Mouse (Mus musculus) spleen, postnatal 4 days (tissue): Measurements from ENCODE around the gene Cacnb4.

Experiments
- DNase-seq, 2 experiments: peaks; one replicate each; pipeline ENCODE4 v3.0.0; 2022; ENCODE audit warnings: low spot score in 2 of 2

Cacnb4 gene

DNA sequence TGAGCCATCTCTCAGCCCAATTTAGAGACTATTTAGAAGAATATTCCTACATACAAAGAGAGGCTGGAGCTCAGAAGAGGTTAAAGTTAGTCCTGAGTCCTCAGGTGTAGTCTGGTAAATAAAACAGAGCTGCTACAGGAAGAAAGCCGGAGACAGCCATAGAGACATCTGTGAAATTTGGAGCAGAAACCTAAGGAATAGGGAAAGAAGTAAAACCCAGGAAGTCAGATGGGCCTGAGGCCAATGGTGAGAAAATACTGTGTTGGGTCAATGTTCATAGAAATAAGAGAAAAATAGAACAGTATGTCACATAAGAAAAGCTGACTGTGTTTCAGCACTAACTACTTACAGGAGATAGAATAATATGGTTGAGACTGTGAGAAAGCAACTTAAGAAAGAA lies 155.6 kb downstream of the Cacnb4 start:
- no peak for DNase-seq

DNA sequence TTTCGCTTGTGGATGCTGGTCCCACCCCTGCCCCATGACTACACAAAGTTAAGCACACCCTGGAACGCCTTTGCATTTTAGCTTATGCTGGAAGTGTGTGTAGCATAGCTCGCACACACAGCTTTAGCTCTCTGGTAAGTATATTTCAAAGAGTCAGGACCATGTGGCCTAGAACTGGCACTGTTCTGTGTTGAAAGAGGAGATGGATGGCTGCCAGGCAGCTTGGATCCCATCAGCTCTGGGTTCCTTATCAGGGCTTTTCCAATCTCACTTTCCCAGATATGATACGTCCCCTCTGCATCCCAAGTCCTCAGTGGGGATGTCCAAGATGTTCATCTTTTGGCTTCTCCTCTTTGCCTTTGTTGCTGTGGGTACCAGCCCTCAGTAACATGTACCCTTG lies 157.9 kb downstream of the Cacnb4 start:
- DNase-seq, result no peak

DNA sequence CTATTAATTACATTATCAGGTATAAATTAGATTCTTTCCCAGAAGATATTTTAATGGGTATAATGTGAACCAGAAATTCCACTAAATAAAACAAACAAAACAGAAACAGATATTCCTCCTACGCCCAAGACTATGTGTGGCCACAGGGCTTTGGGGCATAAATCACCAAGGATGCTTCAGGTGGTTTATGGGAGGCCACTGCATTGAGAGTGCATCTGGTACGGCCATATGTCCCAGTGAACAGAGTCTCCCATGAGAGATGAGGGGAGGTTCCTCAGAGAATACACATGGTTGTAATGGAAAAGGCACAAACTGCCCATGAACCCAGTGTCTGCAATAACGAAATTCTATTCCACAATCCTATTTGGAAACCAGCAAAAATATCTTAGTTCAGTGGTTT lies 160.1 kb downstream of the Cacnb4 start:
- DNase-seq, result no peak

DNA sequence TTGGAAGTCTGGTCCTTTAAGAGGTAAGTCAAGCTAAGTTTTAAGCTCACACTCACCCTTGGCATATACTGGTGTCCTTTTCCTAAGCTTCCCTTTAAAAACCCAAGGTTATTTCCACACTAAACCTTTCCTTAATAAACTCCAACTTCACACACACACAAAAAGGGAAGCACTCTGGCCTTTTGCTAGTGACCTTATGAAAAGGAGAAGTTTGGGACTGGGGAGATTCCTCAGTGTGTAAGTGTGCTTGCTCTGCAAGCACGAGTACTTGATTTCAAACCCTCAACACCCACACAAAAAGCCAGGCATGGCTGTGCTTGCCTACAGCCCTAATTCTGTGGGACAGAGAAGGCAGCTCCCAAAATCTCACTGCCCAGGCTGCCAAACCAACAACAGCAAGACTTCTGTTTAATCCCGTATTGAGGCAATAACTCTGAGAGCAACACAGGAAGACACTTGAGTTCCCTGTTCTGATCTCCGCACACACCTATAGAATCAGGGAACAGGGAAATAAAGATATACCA lies 163.7 kb downstream of the Cacnb4 start:
- no peak for DNase-seq

DNA sequence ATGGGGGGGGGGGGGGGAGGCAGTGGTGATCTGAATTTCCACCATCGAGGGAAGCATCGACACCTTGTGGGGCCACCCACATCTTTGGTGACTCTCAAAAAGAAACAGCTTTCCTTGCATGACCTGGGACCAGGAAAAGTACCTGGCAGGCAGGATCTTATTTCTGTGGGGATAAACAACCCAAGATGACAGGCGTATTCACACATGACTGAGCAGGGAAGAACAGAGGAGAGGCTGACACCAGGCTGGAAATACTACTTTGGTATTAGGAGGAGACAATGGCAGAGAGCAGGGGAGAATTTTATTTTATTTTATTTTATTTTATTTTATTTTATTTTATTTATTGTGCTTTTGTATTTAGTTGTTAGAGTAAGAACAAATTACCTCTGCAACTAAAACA lies 164.4 kb downstream of the Cacnb4 start:
- no peak for DNase-seq

DNA sequence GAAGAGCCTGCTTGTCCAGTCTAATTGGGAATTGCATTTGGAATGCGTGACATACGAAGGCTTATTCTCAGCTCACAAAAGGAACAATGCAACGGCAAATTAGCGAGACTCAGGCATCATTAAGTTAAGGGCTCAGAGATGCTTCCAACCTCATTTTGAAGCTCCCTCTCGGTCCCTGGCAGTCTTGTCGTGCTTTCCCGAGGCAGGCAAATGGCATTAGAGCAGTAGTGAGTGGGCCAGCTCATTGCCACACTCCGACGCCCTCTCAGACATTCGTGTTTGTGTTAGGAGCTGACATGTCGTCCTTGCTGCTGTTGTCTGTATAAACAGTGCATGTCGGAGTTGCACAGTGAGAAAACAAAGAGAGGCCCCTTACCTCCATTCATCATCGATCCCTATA lies 164.8 kb downstream of the Cacnb4 start:
- DNase-seq, result no peak

DNA sequence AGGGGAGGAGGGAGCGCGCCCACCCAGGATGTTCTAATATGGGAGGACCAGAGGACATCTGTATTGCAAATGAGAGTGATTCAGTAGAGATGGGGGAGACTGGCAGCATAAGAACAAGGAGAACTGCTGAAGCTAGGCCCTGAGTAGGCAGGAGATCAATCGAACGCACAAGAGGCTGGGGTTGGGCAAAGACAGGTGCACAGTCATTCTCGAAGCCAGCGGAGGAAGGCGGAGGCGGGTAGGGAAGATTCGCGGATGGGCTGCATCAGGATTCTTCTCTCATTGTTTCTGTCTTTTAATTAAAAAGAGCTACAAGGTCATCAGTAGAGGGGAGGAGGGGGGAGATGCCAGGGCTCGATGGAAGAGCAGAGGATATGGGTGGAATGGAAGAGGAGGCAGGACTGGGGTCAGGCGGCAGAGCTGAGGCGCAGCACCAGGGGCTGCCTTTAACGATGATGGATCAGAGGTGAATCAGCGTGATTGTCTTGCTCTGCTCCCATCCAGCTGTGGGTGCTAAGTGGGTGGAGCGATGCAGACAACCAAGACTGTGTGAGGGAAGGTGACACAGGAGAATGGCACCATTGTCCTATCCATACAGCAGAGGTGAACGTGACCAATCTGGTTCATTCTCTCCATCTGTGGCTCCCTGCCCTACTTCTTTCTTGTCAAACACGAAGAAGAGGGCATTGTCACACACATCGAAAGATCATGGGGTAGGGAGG lies 166.7 kb downstream of the Cacnb4 start:
- no peak for DNase-seq

DNA sequence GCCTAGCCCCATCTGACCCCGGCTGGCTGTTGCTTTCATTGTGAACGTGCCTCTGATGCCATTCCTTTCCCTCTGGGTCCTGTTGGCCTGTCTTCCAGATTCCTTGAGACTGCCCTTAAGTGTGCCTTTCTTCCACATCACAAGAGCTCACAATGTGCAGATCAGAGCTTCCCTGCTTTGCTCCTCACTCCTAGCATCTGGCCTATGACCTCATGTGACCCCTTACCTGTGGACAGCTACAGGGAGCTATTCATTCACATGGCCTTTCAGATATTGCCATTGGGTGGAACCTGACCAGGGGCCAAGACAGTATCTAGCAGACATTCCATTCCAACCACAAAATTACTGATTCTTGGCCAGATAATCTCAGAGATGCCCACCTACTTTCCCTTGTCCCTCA lies 171.5 kb downstream of the Cacnb4 start:
- no peak for DNase-seq

DNA sequence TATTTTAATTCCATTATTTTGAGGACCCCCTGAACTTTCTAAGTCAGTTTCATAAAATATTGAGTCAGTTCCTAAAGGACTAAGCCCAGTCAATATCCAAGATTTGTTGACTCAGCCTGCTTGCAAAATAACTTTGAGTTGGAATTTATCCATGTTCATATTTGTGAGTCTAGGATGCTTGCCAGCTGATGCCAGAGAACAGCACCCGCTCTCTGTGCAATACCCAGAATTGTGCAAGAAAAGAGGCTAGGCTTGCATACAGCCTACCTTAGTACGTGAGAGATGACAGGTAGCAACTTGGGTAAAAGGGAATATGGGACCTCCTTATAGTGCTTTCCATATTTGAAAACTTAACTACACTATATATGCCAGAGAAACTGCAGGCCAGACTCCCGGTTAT lies 171.9 kb downstream of the Cacnb4 start:
- no peak for DNase-seq

DNA sequence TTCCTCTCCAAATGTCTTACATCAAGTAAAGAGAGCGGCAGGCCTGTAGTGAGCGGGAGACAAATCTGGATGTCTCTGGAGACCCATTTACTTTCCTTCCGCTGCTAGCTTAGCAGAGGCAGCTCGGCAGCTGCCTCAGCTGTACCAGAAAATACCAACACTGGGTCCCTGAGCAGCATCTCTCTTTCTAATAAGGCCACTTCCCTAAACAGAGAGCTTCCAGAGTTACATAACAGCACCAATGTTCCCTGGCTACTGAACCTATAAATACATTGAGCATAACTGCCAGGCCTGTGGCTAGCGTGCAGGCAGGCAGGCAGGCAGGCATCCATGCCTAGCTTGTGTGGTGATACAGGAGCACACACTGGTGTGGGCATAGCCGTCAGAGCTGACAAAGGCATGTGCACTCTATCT lies 176.8 kb downstream of the Cacnb4 start:
- no peak for DNase-seq

DNA sequence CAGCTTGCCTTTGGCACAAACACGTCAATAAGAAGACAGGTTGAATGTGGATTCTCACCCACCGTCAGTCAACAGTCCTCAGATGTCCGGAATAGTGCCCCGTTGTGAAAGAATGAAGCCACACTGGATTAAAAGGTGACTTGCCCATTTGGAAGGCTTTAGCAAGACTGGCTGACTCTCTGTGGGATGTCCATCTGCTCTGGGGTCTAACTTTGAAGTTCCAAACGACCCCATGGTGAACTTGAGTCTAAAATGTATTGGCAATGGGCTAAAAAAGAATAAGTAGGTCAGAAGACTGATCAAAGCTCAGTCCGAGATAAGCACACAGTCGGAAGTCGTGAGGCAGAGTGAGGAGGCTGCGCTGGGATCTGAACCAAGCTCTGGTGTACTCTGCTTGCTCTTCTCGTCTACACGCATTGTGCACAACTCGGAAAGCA lies 177.5 kb downstream of the Cacnb4 start:
- DNase-seq, result no peak

DNA sequence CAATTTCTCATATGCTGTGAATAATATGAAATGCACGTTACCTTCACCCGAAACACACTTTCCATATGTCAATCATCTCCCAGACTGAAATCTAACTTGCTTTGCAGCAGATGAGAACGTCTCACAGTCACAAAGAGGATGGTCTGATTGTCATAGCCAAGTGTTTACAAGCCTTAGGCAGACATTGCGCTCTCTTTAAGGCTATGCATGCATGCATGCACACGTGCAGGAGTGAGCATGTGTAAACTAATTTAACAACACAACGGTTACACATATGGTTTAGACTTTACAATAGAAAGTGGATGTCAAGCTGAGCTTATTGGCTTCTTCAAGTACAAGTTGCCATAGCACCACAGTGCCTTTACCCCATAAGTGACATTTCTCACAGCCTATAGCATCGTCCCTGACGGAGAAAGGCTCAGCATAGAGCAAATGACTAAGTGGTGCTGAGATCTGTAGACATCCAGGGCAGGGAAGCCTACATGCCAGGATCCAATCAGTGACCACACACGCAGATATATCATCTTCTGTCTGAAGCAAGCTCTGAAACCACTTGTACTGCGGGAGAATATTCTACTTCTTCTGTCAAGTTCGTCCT lies 181.4 kb downstream of the Cacnb4 start:
- no peak for DNase-seq

DNA sequence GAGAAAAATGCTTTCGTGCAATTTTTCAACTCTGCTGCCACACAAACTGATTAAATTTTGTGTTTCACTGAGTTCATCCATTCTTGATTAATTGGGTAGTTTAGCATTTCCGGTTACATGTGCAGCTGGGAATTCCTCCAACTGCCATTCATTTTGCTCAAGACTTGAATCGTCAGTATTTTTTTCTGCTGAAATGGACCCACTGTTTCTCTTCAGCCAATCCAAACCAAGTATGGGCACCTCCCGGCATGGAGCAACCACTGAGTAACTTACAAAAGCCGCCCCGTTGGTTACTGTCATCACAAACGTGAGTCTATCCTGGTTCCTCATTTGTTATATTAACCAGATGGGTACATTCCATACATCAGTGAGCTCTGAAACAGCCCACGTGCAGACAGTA lies 182.4 kb downstream of the Cacnb4 start:
- DNase-seq, result no peak

DNA sequence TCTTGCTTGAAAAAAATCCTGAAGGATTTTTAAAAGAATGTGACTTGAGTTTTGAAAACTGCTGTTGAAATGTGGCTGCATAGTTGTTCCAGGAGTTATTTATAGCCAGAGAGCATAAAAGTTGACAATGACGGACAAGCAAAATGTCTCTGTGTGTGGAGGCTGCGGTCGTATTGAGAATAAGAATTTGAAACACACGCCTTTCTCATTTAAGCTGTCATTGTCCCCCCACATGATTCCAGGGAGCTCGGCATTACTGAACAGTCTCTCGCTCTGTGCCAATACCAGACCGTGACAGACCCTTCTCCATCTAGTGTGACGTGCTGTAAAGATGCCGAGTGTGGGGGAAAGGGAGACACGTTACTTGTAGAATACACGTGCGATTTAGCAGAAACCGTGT lies 183.8 kb downstream of the Cacnb4 start:
- DNase-seq, result no peak

DNA sequence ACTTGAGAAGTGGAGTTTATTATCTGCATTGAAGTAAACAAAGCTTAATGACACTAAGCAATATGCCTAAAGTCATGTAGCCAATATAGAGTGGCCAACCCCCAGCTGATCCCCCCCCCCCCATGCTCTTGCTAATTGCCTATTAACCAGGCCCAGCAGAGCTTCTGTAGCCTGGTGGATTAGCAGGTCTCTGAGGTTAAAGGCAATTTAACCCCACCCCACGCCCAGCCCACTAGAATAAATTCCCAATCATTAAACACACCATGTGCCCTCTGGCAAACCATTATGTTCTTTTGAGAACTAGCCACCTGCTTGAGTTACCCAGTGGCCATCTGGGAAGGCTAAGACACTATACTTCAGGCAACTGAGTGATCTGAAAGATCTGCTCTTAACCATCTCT lies 186.8 kb downstream of the Cacnb4 start:
- no peak for DNase-seq

DNA sequence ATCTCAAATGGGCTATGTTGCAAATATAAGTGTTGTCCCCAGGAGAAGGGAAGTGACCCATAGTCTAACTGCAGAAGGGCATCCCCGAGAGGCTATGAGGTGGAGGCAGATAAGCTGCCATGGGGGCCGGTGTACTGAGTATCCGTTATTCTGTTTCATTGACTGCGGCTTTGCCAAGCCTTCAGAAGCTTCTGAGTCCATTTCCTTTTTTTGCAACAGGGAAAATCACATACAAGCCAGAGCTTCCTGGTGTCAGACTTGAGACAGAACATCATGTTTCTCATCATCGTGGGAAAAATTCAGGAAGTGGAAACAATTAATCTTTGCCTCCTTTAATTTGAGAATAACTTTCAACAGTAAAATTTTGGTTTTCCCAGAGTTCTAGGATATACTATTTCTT lies 193.1 kb downstream of the Cacnb4 start:
- DNase-seq, result no peak

DNA sequence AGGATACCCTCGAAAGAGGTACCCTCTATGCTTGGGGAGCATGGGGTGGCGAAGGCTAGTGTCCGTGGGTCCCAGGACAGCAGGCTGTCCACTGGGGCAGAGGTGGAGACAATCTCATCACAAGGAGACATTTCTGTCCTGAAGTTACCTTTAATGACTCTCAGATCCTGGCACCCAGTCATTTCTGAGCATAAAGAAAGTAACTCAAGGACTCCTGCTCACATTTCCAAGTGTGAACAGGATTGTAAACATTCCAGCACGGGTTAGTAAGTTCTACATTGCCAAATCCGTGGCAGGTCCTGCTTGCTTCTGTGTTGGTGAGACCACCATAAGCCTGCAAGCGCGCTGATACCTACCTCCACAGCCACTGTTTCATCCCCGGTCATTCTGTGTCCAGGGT lies 196.2 kb downstream of the Cacnb4 start:
- DNase-seq, result no peak

DNA sequence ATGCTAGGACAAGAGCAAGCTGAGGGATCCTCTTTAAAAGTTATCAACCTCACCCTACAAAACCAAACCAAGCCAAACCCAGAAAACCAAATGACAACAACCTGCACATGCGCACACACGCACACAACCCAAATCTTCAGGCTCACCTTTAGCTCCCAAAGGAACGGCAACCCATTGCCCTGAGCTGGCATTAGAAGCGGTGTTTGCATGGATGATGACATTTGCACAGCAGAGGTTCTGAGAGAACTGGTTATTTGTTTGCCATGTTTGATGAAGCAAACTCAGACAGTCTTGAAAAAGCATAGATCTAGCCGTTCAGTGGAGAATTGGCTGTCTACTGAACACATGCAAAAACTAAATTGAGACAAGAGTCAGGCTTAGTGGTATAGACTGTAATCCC lies 198.1 kb downstream of the Cacnb4 start:
- DNase-seq, result no peak

DNA sequence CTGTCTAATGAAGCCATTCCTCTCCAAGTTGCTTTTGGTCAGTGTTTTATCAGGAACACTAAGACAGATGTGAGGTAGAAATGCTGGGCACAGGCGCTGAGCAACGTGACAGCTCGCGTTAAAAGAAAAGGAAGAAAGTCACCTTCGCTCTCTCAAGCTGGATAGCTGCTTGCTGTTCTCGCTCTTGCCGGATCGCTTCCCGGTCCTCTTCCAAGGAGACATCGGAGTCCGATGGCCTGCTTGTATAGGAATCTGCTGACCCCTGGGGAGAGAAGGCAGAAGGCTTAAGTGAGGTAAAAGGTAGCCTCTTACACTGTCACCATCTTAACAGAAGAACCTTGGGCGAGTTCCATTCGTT lies 199.1 kb downstream of the Cacnb4 start:
- no peak for DNase-seq

DNA sequence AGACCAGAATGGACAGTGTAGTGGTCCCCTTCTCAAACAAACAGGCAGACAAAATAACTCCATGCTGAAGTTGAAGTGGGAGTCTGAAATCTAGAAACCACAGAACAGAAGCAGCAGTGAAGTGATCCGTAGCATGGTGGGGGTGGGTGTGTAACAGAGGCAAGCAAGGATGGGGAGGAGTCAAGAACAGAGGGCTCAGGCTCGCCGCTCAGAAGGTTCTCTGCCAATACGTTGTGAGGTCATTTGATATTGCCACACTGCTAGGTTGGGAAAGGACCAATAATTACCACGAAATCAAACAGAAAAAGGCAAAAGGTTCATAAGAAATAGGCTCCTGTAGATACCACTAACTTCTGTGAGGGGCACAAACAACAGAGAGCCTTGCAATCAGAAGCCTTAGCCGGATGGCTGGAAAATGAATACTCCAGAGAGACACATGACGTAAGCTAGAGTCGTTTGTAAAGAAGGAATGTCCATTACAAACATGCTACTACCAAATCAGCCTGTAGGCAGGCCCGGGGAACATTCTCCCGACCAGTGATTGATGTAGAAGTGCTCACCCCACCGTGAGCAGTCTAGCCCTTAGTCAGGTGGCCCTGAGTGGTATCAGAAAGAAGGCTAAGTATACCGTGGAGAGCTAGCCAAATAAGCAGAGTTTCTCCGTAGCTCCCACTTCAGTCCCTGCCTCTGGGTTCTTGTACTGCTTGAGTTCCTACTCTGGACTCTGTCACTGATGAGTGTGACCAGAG lies 199.7 kb downstream of the Cacnb4 start:
- DNase-seq, result no peak

DNA sequence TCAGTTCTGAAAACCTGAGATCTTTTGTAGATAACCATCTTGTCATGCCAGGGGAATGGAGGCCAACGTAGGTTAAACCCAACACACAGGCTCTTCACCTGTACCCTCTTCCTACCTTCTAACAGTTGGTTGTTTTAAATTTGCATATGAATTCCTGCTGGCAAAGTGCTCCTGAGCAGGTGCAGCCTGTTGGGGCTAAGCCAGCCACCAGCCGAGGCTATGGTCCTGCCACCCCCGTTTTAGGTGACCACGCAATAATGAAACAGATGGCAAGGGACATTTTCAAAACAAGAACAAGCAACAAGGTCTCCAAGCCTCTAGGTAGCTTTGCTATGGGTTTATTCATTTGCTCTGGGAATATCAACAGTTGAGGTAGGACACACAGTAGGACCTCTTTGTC lies 200.8 kb downstream of the Cacnb4 start:
- DNase-seq, result no peak

DNA sequence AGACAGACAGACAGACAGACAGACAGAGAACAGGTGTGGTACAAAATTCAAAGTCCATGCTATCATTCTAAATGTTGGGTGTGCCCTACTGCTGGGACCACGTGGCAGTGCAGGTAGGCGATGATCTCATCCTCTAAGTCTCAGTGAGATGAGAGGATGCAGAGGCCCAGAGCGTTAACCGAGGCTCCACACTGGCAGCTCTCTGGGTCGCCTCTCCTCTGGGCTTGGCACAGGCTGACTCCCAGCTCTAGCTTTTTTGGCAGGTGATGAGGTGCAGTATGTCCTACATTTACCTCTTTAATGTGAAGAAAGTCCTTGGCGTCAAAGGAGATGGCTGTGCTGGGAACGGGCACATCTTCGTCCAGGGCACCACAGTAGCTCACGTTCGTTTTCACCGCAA lies 202.1 kb downstream of the Cacnb4 start:
- DNase-seq, result no peak
